Mouse (Mus musculus) layer of hippocampus, adult 9-10 months (tissue): ENCODE measurements at regions not wholly inside any gene's neighbourhood (a gene's known extent, or its start where the extent isn't known, plus 50 kb on each side); places are given as distances from the start of the nearest gene placed in this dataset.
A peak's percentile ranks its signal among the peaks of the same experiment; 100 is the strongest.

Experiments
- DNase-seq: peaks from one replicate; pipeline ENCODE4 v3.0.0; 2022; ENCODE audit warnings: low spot score

DNA sequence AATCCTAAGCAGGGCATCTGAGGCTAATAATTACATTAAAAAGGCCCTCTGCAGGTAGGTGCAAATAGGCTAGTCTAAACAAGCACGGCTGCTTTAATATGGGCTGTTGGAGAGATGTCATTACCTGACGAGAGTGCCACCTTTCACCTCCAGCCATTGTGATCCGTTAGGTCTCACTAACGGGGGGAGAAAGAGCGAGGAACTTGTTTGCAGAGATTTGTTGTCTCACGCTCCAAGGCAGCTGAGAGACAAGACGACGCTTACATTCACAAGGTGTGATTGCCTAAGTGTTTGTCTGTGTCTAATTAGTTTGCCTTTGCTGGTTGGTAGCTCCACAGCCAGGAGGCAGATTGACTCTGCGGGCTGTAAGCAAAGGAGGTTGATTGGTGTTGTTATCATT, 180.3 kb downstream of the Zfp326 start:
- no peak for DNase-seq

DNA sequence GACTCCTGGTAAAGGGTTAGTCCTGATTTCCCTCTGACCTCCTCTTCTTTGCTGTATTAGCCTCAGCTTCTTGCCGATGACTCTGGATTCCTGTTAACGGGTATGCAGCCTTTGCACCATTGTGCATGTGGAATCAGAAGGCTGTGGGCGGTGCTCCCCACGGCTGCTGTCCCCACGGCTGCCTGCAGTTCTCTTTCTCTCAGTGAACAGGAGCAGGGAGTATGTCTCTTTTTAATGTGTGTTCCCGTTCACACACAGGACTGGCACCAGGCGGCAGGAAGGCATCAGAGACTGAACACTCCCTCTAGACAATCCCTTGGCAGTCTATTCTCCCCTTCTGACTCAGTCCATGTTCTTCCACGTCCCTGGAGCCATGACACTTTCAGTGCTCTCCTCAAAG, 178.9 kb downstream of the Zfp326 start:
- DNase-seq: peak; percentile 3

DNA sequence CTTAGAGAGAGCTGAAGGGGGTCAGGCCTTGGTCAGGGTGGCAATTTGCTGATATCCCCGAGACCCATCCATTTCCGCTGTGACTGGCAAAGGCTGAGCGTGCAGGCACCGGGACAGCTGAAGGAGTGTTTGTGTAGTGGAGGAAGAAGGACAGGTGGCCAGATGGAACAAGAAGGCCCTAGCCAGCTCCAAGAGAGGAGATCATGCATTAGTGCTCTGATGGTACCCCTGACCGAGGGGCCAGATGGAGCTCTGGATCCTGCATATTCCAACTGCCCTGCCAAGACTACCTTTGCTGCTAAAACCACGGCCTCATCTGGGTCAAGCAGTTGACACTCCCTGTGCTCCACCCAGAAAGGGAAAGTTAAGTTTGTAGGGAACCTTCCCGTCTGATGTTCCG, 174.7 kb downstream of the Zfp326 start:
- DNase-seq: no peak

DNA sequence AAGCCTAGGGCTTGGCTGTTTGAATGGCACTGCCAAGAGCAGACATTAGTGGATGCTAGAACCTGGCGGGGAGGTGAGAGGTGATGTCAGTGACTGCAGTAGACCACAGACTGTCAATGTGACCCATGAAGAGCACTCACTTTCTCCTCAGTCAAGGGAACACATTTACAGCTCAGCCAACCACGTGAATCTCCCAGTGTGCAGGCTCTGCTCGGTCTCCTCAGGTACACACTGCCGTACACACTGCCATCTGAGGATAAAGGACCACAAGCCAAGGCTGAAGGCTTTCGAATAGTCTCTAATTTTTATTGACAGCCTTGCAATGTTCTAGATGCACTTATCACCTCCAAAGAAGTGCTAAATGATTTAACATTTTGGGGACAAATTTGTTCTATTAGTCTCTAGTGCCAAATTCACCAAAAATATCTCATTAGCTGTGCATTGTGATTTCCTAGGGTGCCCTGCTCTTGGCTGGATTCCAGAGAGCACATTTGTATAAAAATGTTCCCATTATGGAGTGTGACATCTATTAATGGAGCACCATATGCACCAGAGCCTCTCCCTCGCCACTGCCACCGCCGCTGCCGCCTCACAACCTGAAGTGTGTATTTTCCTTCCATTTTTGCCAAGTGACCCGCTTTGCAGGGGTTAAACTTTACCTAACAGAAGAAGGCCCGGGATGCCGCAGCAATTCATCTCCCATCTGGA, 168.7 kb downstream of the Zfp326 start:
- no peak for DNase-seq

DNA sequence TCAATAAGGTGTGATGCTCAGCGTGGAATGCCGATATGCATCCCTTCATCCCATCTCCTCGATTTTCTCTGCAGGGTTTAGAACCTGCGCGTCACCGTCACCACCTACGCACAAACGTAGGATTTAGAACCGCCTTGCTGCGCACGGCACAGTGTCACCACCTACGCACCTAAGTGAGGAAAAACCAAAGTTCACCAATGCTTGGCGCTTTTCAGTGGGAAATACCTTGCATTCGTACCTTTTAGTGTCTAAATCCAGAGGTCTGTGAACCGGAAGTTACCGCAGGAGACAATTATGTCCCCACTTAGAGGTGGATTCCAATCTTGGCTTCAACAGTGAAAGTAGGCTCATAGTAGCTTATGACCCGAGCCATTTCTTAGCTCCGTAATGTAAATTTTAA, 162.0 kb downstream of the Zfp326 start:
- DNase-seq: no peak

DNA sequence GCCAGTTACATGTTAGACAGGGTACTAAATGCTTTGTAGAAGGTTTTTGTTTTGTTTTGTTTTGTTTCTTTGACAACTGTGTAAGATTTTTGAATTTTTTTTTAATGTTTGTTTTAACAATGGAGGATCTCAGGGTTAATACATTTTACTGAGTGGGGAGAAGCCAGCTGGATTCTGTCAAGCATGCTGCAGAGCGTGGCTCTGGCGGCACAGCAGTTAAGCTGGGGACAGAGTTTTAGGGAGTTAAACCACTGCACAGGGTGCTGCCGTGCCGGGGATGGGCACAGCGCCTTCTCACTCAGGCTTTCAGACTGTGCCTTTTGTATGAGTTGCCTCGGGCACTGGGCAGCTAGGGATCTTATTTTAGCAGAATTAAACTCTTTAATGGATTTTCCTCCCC, 159.8 kb downstream of the Zfp326 start:
- no peak for DNase-seq

DNA sequence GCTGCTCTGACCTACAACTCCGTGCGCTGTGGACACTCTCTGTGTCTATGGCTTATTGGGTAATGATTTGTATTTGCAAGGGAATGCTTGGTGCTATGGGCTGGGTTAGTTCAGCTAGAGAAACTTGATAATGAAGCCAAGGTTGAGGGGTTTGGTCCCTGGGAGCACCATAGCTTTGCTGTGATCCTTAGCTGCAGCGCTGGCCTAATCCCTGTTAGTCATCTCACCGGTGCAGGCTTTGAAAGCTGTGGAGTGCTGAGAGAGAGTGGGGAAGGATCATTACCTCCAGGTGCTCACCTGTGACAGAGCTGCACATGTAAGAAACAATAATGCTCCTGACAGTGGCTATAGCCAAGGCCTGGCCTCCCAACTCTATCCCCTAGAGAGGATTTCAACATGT, 156.6 kb downstream of the Zfp326 start:
- DNase-seq: no peak

DNA sequence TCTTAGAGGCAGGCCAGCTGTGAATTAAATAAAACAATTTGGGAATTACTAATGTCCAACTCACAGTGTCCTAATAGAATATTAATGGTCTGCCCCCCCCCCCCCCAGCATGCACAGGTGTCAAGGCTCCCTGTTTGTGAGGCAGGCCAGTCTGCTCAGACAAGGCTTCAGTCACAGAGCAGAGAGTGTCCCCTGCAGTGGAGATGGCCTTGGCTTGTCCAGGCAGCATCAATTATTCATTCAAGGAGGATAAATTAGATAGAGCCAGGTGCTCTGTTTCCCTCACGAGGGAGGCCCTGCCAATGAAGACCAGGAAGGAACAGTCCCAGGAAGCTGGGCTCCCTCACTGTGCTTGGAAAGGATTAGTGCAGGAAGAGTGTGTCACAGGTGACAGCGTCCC, 150.5 kb downstream of the Zfp326 start:
- DNase-seq: no peak

DNA sequence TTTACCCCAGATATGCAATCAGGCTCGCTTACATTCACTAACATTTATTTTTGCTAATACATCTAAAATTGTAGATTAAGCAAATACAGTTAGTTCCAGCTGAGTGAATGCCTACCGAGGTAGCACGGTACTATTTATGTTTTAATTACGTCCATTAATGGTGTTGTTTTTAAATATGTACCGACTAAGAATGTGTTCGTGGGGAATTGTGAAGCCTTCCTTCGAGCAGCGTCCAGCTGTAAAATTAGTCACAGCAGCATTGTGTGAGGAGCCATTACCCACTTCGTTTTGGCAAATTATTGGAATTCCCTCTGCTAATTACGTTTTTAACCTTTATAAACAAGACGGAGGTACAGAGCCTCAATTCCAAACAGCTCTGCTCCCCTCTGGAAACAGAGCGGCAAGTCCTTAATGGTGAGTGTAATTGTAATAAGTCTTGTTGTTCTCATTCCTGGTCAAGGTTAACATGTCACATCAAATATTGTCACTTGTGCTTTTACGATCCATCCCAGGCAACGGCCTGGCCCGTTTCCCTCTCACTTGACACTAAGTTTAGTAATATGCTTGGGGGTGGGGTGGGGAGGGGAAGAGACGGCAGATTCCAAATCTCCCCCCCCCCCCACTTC, 128.0 kb downstream of the Zfp326 start:
- DNase-seq: no peak

DNA sequence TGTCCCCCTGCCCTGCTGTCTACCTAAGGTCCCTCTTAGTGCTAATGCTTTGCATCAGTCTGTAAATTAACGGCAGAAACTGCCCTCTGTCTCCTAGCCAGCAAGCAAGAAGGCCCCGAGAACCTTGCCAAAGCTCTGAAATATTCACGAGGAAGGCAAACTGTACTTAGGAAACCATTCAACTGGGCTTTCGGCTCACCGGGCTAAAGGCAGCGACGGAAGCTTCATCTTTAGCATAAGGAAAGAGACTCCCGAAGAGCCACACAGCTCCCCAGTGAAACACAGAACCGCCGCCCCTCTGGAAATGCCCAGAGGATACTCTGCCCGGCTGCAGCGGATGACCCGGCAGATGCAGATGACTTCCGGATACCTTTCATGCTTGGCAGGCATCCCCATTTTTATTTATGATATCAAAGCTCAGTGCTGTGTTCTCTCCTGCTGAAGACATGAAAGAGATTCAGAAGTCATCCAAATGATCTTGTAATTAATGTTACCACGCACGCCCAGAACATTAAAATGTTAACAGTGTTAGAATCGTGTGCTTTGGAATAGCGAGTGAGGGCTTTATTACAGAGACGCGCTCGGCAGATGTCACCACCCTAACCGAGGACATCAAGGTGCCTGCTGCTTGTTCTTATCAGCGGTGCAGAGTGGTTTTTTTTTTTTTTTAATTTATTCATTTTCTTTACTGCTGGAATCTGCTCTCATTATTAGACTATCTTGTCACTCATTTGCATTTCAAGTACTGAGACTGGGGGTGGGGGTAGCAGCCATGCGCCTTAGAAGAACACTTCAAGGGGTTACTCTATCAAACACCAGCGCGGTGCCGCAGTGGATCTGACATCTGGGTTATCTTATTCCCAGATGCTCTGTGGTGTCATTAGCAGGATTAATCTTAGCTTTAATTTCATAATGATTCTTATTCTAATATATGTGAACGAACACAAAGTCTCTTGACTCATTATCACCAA, 127.2 kb downstream of the Zfp326 start:
- no peak for DNase-seq

DNA sequence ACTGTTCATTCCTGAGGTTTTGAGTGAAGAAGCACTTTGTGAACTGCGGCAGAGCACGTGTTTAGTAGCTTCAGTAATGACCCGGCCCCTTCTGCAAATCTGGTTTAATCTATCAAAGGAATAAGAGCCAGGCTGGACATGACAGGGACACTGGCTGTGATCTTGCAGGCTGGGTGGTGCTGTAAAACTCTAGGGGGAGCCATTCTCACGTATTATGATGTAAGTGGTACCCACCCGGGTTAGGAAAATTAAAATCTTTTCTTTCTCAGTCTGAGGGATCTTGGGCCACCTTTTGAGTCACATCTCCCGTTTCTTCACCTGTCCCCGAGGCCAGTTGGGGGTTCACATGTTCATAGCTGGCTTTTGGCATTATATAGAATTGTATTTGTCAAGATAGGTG, 126.0 kb downstream of the Zfp326 start:
- DNase-seq: peak; percentile 10

DNA sequence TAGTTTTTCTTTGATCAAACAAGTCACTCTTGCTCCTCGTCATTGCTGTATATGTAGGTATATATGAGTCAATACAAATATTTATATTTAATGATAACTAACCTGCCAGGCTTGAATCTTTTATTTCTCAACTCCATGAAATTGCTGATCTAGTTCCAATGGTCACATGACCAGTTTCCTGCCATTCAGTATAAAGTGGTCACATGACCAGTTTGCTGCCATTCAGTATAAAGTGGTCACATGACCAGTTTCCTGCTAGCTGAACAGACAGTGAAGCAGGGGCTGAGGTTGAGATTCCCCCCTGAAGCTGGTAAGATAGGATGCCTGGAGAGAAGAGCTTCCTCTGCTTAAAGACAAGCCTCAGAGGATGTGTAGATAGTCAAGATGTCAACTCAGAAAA, 117.9 kb downstream of the Zfp326 start:
- no peak for DNase-seq

DNA sequence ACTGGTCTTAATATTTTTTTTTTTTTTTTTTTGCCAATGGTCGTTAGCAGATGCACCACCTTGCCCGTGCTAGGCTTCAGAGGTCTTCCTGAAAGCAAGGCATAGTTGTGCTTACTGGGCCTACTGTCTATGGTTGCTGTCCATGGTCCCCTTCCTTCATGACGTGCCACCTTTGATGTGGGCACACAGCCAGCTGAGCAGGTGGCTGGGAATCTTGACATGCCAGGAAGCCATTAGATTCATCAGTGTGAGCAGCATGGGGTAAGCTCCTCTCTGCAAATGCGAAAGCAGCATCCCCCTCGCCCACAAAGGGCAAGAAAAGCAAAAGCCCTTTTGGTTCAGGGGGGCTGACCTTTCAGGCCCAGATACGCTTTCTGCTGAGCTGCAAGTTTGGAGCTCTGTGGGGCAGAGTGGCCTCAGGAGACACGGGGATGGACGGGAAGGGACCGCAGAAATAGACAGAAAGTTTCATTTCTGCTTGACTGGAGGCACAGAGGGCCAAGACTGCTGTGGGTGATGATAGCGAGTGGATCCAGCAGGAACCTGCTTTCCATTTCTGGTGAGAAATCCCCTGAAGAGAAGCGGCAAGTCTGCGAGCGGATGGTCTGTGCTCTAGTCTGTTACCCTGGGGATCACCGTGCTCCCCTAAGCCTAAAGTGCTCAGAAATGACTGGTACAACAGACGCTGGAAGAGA, 116.8 kb downstream of the Zfp326 start:
- DNase-seq: no peak

DNA sequence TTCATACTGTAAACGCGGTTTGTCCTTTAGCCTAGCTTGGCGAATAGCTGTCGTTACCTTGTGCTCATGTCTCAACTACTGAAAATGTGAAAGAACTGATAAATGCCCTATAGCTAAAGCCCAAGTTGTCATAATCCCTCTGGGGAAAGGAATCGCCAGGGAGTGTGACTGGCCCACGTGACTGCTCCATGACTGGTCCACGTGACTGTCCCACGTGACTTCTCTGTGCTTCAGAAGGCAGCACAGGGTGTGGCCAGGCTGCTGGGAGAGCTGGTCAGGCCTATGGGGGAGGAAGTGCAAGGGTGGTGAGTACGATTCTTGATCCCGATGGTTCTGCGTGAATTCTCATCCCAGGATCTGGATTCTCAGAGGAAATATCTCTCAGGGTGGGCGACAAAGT, 114.4 kb downstream of the Zfp326 start:
- no peak for DNase-seq

DNA sequence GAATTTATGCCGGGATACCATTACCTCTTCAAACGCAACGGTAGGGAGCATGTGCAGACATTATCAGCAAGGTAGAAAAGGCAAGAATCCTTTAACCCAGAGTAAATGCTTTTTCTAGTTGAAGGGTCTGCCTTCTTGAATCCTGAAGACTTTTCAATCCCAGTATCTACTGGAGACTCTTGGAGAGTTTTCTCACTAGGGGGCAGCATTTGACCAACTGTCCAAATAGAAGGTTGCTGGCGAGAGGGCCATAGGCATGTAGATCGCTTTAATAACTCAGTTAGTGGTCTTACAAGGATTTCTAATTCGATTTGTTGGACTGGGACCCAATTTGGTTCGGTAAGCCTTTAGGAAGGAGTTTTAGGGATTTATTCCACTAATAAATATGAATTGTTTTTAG, 110.0 kb downstream of the Zfp326 start:
- DNase-seq: peak; percentile 43

DNA sequence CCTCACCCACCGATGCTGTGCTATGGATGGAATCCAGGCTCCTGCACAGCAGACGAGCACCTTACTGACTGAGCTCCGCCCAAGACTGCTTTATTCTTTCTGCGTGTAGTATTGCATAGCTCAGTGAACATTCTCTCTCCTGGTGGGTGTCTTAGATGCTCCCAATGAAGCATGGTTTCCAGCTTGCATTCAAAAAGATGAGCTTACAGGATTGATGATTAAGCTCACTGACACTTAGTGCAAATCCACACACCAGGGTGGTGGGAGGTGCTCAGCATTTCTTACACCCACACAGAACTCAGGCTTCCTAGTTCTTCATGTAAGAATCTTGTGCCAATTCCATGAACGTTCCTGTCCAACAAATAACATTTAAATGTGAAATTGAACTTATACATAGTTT, 106.8 kb downstream of the Zfp326 start:
- no peak for DNase-seq

DNA sequence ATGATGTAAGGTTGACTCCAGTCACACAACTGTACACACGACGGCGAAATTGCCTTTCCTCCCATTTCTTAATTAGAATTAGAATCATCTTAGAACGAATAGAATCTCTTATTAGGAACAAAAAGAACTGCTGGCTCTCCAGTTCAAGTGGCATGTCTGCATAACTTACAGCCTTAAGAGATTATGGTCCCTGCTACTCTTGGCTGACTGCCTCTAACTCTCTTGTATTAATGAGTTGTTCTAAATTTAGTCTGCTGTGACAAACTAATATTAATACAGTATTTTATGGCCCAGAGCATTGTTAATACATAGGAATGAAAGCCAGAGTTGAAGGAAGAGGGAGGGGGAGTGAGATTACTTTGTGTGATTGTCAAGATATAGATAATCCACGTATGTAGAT, 100.4 kb downstream of the Zfp326 start:
- no peak for DNase-seq

DNA sequence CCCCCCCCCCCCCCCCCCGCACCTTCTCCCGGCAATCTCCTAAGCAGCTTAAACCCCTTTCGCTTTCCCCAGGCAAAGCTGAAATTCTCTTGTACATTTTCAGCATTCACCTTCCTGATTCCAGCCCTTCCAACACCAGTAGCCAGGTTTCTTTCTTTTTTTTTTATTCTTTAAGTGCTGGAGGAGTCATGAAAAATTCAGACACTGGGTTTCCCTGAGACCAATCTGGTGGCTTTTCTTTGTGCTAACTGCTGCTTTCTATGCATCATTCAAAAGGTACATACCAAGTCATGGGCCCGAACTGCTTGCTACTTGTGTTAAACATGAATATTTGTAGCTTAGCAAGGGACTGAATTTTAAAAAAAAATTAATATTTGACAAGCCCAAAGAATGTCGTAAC, 99.7 kb downstream of the Zfp326 start:
- DNase-seq: no peak

DNA sequence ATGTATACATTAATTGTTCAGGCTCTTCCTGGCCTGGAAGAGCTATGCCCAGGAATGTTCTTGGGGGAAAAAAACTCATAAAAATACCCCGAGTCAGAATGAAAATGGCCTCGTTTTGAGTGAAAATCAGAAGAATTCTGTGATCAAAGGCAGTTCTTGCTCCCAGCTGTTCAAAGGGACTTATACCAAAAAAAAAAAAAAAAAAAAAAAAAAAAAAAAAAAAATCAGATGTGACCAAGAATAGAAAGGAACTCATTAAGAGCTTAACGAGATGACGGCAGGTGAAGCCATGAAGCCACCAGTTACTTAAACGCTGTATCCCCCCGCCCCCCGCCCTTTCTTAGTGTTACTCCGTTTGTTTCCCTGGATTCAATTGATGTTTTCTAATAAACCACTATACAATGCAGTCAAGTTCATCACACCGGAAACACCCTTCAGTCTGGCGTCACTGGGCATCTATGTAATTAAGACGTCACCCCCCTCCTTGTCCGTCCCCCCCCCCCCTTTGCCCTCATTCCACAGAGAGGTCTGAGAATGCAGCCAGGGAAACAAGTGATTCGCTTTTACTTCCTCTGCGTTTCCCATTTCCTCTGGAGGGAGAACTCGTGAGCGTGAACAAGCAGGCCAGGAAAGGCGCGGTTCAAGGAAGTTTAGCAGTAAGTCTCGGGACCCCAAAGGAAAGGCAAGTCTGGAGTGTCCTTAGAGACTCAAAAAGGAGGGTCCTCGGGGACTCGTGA, 99.1 kb downstream of the Zfp326 start:
- DNase-seq: no peak

DNA sequence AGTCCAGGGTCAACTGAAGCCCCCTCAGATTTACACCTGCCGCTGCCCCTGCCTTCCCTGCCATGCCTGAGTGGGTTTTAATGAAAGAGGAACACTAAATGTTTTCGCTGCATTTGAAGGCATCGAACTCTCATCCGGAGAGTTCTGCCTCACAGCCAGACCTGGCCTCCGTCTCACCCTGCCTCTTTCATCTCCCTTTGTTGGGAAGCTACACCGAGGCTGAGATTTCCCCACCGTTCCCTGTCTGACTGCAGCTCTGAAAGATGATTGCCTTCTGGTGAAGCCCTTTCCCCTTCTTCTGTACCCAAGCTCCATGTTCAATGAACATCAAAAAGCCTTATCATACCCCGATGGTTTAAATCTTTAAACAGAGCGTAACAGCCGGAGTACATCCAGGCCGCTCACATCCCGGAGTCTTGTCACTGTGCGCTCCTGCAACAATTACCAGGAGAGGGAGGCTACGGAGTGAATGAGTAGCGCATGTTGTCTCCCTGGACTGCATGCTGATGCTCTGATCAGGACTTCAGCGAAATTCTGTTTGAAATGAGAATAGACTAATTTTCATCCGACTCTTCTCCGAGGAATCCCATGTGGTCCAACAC, 98.3 kb downstream of the Zfp326 start:
- DNase-seq: no peak
